Mouse (Mus musculus): ENCODE data around the gene Pradc1. TPM values are rescaled to one million over a fixed set of nuclear protein-coding genes. Genes with fewer than 3 reads are reported as not detected.

Gene Pradc1
- polyA plus RNA-seq, 1 experiment, result 44.0 TPM

DNA sequence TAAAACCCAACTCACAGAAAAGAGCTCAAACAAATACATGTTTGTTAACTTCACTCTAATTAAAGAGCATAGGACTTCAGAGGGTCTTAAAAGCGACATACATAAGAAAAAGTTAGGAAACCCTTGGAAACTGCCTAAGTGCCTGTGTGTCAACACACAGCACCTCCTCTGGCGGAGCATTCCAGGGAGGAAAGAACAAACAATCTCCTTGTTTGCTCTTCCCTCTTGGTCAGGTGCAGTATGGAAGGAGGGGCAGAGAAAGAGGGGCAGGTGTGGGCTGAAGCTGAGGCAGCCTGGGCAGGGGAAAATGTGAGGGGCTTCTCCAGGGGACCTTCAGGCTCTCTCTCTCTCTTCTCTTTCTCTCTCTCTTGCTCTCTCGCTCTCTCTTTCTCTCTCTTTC lies 35.9 kb downstream of the Pradc1 start:
- no peaks in the 10 kb centered on the region for H3K4me1 ChIP-seq (ENCODE audit: control insufficient read depth, insufficient read depth, low read length)
- no peak for TF ChIP-seq CTCF (IDR thresholded peaks at IDR 0.05; ENCODE audit: extremely low read depth, insufficient read depth, low read length)
- no peak overlapping the region for H3K4me3 ChIP-seq (ENCODE audit: insufficient read depth, low read length)
- H3K27ac ChIP-seq (ENCODE audit: insufficient read depth, low read length), result no peak overlapping the region

DNA sequence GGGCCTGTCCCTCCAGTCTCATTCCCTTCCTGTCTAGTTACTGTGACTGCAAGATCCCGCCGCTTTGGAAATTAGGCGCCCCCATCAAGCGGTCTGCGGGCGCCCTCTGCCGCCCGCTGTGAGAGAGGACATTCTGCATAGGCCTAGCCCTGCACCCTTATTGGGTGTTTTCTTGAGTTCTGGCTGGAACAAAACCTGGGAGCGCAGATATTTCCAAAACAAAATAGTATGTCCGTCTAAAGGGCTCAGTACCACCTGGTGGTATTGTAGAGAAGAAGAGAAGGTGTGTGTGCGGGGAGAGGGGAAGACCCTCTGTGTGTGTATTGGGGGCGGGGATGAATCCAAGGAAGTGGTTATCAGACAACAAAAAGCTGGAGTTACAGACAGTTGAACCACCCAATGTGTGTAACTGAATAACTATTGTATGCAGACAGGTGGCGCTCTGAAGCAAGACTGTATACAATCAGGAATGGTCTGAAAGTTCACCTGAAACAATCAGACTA lies 40.9 kb downstream of the Pradc1 start:
- TF ChIP-seq CTCF (IDR thresholded peaks at IDR 0.05; ENCODE audit: extremely low read depth, insufficient read depth, low read length) (peak; percentile 71), POLR2A (IDR thresholded peaks at IDR 0.05; ENCODE audit: extremely low read depth, insufficient read depth, low read length) (no peak)
- Histone ChIP-seq H3K27ac (ENCODE audit: insufficient read depth, low read length) (no peak overlapping the region), H3K4me1 (ENCODE audit: control insufficient read depth, insufficient read depth, low read length) (no peaks in the 10 kb centered on the region), H3K4me3 (ENCODE audit: insufficient read depth, low read length) (no peak overlapping the region)

- no peak for TF ChIP-seq POLR2A (IDR thresholded peaks at IDR 0.05; ENCODE audit: extremely low read depth, insufficient read depth, low read length)
- no peak for TF ChIP-seq CTCF (IDR thresholded peaks at IDR 0.05; ENCODE audit: extremely low read depth, insufficient read depth, low read length)
- Histone ChIP-seq H3K4me3 (ENCODE audit: insufficient read depth, low read length) (no peak overlapping the region), H3K4me1 (ENCODE audit: control insufficient read depth, insufficient read depth, low read length) (no peaks in the 10 kb centered on the region), H3K27ac (ENCODE audit: insufficient read depth, low read length) (no peak overlapping the region)
These were observed 42.8 kb downstream of the Pradc1 start for GRCm38 (mm10) chr6:85409003-85409402.

DNA sequence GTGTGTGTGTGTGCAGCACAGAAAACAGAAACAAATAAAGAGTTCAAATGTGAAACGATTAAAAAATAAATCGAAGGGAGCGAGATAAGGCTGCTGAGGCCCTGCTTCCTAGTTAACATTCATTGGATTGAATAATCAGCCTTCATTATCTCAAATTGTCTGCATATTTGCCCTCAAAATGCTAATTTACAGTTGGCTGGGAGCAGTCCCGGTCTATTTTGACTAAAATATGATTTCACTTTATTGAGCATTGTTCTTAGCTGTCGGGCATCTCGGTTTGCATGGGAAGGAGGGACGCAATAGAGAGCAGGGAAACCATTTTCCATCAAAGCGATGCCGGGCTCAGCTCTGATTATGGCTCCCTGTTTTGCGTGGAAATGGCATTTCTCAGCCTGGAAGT lies 48.7 kb downstream of the Pradc1 start:
- Histone ChIP-seq H3K27ac (ENCODE audit: insufficient read depth, low read length) (no peak overlapping the region), H3K4me1 (ENCODE audit: control insufficient read depth, insufficient read depth, low read length) (no peaks in the 10 kb centered on the region), H3K4me3 (ENCODE audit: insufficient read depth, low read length) (no peak overlapping the region)
- no peak for TF ChIP-seq POLR2A (IDR thresholded peaks at IDR 0.05; ENCODE audit: extremely low read depth, insufficient read depth, low read length)
- TF ChIP-seq CTCF (IDR thresholded peaks at IDR 0.05; ENCODE audit: extremely low read depth, insufficient read depth, low read length), result no peak

DNA sequence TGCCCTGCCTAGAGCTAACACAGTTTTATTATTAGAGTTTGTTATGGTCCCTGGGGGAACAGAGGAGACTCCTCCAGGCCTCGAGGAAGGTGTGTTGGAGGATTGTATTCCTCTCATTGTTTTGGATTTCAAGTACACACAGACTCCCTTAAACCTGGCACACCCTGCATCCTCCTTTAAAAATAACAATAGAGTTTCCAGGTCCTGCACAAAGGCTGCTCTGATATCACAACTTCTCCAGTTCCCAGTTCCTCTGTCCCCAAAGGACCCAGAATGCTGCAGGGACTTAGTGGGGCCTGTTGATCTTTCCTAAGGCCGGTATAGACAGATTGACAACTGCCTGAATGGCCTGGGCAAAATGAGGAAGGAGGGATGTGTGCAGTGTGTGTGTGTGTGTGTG lies 49.2 kb downstream of the Pradc1 start:
- no peak overlapping the region for H3K4me3 ChIP-seq (ENCODE audit: insufficient read depth, low read length)
- TF ChIP-seq POLR2A (IDR thresholded peaks at IDR 0.05; ENCODE audit: extremely low read depth, insufficient read depth, low read length) (no peak), CTCF (IDR thresholded peaks at IDR 0.05; ENCODE audit: extremely low read depth, insufficient read depth, low read length) (no peak)
- H3K4me1 ChIP-seq (ENCODE audit: control insufficient read depth, insufficient read depth, low read length), result no peaks in the 10 kb centered on the region
- H3K27ac ChIP-seq (ENCODE audit: insufficient read depth, low read length), result no peak overlapping the region

- Histone ChIP-seq H3K27ac (ENCODE audit: insufficient read depth, low read length) (no peak overlapping the region), H3K4me1 (ENCODE audit: control insufficient read depth, insufficient read depth, low read length) (no peaks in the 10 kb centered on the region), H3K4me3 (ENCODE audit: insufficient read depth, low read length) (no peak overlapping the region)
- TF ChIP-seq POLR2A (IDR thresholded peaks at IDR 0.05; ENCODE audit: extremely low read depth, insufficient read depth, low read length) (no peak), CTCF (IDR thresholded peaks at IDR 0.05; ENCODE audit: extremely low read depth, insufficient read depth, low read length) (no peak)
These were observed 52.1 kb downstream of the Pradc1 start for GRCm38 (mm10) chr6:85399715-85400114.

GRCm38 (mm10) chr6:85397165-85397564 lies 54.6 kb downstream of the Pradc1 start:
- no peak overlapping the region for H3K4me3 ChIP-seq (ENCODE audit: insufficient read depth, low read length)
- H3K27ac ChIP-seq (ENCODE audit: insufficient read depth, low read length), result no peak overlapping the region
- TF ChIP-seq CTCF (IDR thresholded peaks at IDR 0.05; ENCODE audit: extremely low read depth, insufficient read depth, low read length) (peak; percentile 62), POLR2A (IDR thresholded peaks at IDR 0.05; ENCODE audit: extremely low read depth, insufficient read depth, low read length) (no peak)
- H3K4me1 ChIP-seq (ENCODE audit: control insufficient read depth, insufficient read depth, low read length), result no peaks in the 10 kb centered on the region

Other genes with a start within 250 kb of the Pradc1 start
- 163 and 164 TPM in 2 replicates for gene Sfxn5, start 118.5 kb downstream of the Pradc1 start, polyA plus RNA-seq (2012; rRNA removed)
- 46.6 and 48.5 TPM in 2 replicates for gene Rab11fip5, start 77.3 kb downstream of the Pradc1 start, polyA plus RNA-seq (2012; rRNA removed)
- gene Noto, start 28.1 kb downstream of the Pradc1 start, polyA plus RNA-seq (2012; rRNA removed), result not detected in 2 replicates
- 66.9 and 79.9 TPM in 2 replicates for gene Smyd5, start 20.0 kb downstream of the Pradc1 start, polyA plus RNA-seq (2012; rRNA removed)
- gene Cct7, start 456 bp downstream of the Pradc1 start, polyA plus RNA-seq (2012; rRNA removed), result 181 and 187 TPM in 2 replicates
- gene Fbxo41, start 51.0 kb upstream of the Pradc1 start, polyA plus RNA-seq (2012; rRNA removed), result 57.6 and 61.5 TPM in 2 replicates
- gene Egr4, start 61.6 kb upstream of the Pradc1 start, polyA plus RNA-seq (2012; rRNA removed), result 30.9 and 47.9 TPM in 2 replicates
- gene Alms1, start 135.6 kb upstream of the Pradc1 start, polyA plus RNA-seq (2012; rRNA removed), result 4.2 and 4.4 TPM in 2 replicates

Measured in cortical plate, adult 2 months (tissue).